Mouse (Mus musculus): ENCODE results near the gene Zfp207.

GRCm38 (mm10) chr11:80383626-80384046 is 557 bp downstream of the Zfp207 start:
- no peak for TF ChIP-seq CTCF (IDR thresholded peaks at IDR 0.05; ENCODE audit: control insufficient read depth, insufficient read depth, insufficient read length)
- peak; percentile 24 for TF ChIP-seq CEBPB (IDR thresholded peaks at IDR 0.05; ENCODE audit: low read depth)
